Mouse (Mus musculus): ENCODE measurements around the gene Elane.

Elane gene

DNA sequence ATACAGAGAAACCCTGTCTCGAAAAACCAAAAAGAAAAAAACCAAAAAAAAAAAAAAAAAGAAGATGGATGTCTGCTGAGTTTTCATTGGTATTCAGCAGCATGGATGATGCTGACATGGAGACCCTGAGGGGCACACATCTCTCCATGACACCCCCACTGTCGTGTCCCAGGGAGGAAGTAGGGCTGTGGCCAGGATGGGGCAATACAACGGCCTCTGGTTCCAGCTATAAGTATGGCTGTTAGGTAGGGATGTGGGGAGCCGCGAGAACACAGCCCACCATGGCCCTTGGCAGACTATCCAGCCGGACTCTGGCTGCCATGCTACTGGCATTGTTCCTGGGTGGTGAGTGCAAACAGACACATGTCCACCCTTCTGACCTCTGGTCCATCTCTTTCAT lies at the start of gene Elane:
Gene Elane, plus strand, starts transcription at position 194 of the 400 bp plus-strand sequence.
- no peak for DNase-seq (ENCODE audit: low read depth)

DNA sequence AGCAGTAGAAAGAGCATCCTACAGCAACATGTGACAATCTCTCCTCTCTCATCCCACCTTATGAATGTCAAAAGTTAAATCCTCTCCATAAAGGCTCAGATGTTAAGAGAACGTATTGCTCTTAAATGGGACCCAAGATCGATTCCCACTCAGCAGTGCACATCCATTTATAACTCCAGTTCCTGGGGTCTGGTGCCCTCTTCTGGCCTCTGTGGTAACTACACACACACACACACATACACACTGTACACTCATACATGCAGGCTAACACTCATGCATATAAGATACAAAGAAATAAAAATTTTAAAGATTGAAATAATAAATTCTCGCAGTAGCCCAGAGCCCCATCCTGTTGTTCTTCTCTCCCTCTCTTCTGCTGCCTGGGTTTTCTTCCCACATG lies 49.1 kb upstream of the Elane start:
- no peak for DNase-seq (ENCODE audit: low read depth)

DNA sequence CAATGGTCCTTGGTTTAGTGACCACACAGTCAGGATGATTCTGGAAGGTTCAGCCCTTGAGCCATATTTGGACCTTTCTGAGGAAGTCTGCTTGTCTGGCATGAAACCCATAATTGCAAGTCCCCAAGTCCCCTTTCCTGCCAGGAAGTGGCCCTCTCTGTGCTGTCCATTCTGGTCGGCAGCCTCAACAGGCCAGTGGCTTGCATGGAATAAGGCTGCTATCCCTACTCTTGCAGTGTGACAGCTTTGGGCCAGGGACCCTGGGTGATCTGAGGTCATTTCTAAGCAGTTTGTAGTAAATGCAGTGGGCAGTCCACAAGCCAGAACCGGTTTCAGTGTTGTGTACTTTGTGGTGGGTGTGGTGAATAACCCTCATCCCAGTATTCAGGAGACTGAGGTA lies 47.9 kb upstream of the Elane start:
- no peak for DNase-seq (ENCODE audit: low read depth)

DNA sequence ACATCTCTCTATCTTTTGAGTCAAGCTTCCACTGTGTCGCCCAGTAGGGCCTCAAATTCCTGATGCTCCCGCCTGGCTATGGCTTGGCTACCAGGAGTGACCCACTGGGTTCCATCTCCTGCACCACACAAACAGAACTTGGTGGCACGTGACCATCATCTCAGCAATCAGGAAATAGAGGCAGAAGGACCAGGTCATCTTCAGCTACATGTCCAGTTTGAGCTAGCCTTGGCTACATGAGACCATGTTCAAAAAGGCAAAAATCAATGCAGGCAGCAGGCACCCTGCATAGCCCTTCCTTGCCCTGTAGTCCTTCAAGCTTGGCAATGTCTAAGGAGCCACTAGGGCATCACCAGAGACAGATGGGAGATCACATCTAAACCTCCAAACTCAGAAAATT lies 46.0 kb upstream of the Elane start:
- DNase-seq (ENCODE audit: low read depth) = no peak

DNA sequence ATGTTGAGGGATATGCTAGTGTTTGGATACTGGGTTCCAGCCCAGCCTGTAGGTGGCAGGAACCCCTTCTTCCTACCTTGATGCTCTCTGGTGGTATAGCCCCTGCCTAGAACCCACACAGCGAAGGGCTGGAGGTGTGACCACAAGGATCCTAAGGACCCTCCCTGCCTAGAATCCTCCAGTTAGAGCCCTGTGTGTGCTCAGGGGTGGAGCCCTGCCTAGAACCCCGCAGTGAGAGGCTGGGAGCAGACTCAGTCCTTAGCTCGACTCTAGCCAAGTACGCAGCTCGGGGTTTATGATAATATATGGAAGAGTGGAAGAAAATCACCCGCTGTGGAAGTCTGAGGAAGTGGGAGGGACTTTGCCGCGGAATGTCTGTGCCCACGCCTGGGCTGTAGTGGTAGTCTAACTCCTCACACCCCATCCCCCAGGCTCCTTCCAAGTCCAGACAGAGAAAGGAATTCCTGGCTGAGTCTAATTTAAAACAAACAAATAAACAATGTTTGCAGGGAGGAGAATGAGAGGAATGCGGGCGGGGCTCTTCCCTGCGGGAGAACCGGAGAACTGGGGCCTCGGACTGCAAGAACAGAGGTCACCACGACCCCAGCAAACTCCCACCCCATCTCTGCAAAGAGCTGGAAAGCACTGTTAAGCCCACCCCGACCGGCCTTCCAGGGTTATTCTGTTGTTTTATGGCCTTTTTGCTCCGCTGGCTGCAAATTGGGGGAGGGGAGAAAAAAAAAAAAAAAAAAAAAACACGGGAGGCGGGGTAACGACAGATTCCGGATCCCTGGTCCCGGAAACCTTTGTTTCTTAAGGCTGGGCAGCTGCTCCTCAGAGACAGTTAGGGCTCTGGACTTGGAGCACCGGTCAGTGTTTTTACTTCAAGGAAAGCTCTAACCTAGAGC lies 45.1 kb upstream of the Elane start:
- DNase-seq (ENCODE audit: low read depth) = no peak

DNA sequence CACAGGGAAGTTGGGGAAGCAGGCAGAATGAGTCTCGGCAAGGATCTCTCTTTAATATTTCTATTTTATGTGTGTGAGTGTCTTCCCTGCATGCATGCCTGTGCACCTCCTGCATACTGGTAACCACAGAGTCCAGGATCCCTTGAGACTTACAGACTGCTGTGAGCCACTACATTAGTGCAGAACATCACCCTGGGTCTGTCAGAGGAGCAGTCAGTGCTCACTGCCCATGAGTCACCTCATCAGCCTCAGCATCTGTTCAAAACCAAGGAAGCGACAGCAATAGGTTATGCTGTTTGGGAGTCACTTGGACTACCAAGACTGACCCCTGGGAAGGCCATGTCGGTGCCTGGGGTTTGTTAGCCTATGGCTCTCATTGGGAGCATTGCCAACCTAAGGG lies 43.7 kb upstream of the Elane start:
- DNase-seq (ENCODE audit: low read depth) = no peak

DNA sequence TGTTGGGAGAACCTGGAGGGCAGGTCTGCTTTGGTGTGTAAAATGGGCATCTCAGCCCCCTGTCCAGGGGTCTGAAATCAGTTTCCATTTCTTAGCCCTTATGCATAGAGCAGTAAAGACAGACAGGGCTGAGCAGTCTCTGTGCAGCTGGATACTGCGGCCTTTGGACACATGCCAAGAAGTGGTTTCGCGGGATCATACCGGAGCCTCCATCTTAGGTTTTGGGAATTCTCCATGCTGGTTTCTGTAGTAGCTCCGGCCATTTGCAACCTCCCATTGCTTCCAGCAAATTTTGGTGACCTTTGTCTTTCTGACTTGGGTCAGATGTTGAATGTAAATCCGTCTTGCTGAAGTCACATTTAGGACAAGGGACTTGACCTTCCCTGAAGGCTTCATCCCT lies 42.6 kb upstream of the Elane start:
- DNase-seq (ENCODE audit: low read depth) = no peak

DNA sequence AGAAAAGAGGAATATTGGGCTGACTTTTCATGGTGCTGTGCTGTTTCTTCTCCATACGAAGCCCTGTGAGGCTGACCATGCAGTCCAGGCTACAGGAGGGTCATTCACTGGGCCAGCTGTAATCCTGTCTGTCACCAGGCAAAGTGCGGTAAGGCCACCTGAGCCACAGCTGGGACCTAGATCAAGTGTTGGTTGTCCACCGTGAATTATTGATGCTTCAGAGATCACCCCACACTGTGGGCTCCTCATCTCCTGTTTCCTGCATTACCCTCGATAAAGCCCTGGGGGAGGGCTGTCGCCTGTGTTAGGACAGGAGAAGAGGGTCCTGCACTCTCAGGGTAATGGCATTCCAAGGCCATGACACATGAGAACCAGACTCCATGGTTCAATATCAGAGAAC lies 39.5 kb upstream of the Elane start:
- DNase-seq (ENCODE audit: low read depth) = no peak

DNA sequence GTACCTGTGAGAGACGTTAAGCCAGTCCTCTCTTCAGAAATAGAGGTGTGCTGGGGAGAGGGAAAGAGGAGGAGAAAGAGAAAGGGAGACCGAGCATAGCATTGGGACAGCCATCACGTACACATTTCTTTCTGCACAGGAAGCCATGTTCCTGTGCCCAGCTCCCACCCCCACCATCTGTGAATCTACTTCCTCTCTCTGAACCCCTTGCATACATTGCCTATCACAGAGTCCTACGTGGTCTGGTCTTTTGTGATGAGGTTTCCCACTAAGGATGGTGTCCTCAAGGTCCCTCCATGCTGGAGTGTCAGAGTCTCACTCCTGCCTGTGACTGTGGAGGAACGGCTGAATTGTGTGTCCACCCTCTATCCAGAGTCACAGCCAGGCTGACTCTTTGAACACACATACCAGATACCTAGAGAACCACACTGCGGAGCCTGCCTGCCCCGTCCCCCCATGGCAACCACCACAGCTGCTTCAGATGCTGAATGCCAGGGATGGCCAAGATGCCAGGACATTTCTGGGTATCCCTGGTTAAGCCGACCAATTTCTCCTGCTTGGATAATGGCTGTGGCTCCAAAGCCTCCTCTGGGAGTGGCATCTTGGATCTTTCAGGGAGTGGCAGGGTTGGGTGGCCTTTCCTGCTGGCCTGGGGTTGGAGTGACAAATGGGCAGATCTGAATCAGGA lies 36.0 kb upstream of the Elane start:
- no peak for DNase-seq (ENCODE audit: low read depth)

DNA sequence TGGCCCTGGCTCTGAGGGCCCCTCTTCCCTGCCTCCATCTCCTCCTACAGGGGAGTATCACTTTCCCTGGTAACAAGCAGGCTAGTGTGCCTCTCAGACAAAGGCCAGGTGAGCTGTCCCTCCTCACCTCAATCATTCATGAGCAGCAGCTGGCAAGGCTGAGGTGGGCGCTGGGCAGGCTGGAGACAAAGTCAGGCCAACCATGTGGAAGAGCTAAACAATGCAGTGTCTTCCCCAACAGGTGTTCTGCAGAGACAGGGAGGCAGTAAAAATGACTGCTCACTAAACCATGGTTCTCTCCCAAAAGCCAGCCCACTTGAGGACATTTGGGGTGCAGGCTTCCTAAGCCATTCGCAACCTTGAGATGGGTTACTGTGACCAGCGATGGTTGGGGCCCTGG lies 34.4 kb upstream of the Elane start:
- no peak for DNase-seq (ENCODE audit: low read depth)

DNA sequence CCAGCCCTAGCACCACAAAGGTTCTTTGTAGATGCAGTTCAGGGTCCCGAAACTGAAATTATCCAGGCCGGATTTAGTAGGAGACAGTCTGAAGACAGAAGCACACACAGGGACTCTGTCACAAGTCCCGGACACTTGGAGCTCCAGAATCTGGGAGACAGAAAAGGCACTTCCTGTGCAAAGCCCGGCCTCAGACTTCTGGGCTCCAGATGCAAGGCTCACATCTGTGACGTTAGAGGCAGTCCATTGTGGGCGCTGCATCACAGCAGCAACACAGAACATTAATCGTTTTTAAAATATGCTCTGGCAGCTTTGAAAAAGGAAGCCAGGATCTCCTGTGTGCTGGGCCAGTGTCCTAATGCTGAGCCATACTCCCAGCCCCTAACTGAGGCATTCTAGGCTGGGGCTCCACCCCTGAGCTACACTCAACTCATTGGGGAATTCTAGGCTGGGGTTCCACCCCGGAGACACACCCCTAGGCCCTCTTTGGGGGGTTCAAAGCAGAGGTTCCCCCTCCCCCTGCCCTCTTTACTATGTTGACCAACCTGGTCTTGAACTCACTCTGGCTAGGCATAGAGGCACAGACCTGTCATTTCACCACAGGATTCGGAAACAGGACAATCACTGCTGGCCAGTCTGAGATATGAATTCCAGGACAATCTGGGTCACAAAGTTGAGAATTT lies 33.8 kb upstream of the Elane start:
- DNase-seq (ENCODE audit: low read depth) = no peak

DNA sequence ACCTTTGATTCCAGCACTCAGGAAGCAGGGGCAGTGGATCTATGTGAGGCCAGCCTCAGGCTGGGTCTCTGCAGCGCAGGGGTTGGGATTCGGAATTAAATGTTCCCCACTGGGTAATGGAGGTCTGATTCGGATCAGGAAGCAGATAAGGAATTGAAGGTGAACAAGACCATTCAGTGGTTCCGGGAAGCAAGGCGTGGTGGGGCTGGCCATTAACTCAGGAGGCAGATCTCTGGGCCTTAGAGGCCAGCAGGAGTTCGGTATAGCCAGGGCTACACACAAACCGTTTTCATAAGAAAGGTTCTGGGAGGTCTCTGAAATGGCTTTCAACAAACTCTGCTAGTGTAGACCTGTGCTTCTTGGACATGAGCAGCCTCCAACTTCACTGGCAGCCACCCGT lies 33.2 kb upstream of the Elane start:
- DNase-seq (ENCODE audit: low read depth) = no peak

DNA sequence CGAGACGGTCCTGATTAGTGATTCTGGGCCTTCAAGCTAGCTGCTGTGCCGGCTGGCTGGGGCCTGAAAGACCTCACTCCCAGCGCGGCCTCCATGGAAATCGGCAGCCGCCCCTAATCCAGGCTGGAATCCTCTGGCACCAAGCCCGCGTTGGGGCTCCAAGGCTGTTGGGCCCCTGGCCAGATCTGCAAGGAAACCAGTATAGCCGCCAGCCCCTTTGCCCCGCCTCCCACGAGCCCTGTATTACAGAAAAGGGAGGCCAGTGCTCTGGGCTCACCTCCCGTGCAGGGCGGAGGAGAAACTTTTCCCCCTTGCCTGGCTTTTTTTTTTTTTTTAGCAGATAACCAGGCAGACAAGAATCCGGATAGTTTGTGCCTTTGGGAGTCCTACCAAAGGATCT lies 32.7 kb upstream of the Elane start:
- DNase-seq (ENCODE audit: low read depth) = no peak

DNA sequence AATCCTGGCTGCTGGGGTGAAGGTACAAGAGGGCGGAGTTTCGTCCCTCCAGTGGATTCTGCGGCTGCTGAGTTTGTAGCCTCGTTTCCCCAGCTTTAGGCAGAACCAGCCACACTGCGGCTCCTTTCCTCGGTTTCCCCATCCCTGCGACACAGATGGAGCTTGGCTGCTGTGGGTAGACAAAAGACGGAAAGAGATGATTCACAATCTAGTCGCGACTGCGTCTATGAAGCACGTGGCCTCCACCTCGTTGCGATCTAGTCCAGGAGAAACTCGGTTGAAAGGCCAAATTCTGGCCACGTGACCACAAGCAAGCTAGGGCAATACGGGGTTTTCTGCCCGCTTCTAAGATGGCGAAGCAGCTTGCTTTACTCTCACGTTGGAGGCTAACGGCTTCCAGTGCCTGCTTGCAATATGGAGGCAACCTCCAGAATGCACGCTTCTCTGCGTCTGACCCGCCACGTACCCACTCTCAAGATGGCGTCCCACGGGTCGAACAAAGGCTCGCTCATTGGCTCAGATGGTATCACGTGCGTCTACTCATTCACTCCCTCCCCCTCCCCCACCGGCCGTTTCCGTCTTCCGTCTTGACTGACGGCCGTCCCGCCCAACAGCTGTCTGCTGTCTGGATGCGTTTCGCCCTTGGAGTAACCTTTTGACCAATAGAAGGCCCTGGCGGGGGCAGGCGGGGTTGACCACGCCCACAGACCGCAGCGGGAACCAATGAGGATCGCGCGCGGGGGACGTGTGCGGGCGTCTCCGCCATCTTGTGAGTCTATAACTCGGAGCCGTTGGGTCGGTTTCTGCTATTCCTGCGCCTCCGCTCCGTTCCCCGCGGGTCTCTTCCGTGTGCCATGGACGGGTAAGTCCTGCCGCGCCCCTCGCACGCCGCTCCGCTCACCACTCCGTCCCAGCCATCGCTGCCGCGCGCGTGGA lies 31.9 kb upstream of the Elane start, which contains the start of gene Ptbp1:
Gene Ptbp1, plus strand, starts transcription at position 568 of the 936 bp plus-strand sequence.
- DNase-seq (ENCODE audit: low read depth) = peak; percentile 100

DNA sequence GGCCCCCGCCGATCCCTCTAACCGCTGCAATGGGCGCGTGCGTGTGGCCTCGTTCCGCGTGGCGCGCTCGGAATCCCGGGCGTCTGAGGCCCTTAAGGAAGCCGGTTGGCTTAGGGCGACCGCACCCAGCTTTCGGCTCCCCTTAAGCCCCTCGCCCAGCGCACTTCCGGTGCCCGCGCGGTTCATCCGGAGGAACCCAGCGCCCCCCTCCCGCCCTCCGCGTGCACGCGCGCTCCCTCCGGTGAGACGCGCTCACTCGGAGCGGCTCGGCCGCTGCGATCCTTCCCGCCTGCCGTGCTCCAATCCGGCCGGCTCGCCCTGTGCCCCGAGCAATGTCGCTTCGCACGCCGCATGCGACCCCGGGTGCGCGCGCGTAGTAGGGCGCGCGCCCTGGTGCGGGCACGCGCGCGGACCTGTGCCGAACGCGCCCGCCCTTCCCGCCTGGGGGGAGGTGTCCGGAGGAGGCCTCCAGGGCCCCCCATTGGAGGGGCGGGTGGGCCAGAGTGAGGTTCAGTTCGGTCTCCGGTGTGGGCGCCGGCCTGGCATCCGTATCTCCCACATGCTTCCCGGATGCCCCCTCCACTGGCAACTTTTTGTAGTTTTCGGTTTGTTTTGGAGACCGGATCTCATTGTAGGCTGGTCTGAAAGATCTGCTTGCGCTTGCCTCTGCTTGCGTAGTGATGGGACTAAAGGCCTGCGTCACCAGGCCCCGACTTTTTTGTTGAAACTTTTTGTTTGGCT lies 31.1 kb upstream of the Elane start:
- DNase-seq (ENCODE audit: low read depth) = no peak

DNA sequence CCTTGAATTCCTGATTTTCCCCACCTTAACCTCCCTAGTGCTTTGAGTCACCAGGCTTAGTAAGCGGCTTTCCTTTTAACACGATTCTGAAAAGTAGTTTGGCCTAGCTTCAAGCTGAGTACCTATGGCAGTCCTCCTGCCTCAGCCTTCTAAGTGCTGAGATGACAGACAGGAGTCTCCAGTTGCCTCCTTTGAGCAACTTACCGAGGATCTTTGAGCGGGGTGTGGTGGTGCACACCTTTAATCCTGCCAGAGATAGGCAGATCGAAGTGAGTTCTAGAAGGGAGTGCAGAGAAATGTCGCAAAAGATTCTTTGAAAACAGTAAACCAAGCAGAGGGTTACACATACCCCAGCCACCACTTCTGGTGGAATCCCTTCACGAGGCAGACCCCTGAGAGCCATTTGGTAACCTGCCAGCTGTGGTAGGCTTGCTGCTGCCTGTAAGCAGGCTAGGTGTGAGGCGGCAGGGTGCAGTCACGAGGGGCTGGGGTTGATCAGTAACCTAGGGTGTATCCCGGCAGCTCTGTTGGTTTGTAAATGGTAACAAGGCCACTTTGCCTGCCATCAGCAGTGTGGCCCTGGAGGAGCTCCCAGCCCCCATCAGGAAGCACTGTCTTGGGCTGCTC lies 30.4 kb upstream of the Elane start:
- DNase-seq (ENCODE audit: low read depth) = no peak

DNA sequence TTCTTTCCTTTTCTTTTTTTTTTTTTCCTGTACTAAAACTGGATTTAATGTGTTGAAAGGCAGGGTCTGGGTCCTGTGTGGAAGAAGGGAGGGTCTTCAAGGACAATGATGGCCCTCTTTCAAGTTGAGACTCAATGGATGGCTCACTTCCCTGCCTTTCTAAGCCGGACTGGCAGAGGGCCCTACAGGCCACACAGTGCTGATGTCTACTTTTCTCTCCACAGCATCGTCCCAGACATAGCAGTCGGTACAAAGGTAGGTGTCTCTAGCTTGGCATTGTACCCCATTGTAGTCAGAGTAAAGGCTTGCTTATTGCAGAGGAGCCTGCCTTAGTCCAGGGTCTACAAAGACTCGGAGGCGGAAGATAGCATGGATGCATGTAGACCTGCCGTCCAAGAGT lies 29.8 kb upstream of the Elane start:
- DNase-seq (ENCODE audit: low read depth) = no peak

DNA sequence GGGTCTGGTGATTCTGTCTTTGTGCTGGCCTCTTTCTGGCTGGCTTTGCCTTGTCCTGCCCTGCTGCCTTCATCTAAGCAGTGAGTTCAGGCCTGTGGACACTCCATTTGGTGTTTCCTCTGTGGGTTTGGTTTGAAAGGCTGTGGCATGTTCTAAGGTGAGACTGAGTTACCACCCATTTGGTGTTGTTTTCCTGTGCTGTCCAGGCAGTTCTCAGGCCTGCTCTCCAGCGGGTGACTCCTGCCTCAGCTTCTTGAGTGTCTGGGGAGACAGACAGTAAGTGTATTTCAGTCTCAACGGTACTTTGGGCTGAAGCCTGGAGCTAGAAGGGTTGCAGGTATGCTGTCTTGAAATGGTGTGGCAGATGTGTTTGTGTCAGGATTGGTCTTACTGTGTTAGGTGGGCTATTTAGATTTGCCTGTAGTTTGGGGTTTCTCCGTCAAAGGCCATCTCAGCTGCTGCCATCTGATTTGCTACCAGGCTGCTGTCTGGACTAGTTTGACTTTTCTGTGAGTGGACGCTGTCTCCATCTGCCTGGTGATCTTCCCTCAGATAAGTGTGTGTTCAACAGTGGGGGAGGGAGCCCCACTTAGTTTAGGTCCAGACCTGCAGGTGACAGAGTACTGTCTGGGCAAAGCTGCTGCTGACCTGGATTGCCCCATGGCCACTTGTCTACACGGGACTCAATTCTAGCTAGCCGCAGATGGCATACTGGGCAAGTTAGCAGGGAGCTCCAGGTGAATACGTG lies 29.2 kb upstream of the Elane start:
- no peak for DNase-seq (ENCODE audit: low read depth)

DNA sequence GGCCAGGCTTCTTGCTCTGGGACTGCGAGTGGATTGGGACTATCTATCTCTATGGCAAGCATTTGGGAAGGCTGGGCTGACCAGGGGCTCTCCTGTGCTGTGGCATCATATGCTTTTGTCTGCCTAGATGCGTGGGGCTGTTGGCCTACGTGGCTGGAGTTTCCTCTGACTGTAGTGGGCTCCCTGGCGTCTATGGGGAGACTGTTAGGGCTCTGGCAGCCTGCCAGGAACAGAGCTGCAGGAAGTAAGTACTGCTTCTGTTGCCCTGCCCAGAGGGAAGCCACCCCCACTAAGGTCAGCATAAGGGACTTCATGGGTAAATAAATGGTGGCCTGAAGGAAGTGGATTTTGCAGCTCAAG lies 28.6 kb upstream of the Elane start:
- DNase-seq (ENCODE audit: low read depth) = no peak

DNA sequence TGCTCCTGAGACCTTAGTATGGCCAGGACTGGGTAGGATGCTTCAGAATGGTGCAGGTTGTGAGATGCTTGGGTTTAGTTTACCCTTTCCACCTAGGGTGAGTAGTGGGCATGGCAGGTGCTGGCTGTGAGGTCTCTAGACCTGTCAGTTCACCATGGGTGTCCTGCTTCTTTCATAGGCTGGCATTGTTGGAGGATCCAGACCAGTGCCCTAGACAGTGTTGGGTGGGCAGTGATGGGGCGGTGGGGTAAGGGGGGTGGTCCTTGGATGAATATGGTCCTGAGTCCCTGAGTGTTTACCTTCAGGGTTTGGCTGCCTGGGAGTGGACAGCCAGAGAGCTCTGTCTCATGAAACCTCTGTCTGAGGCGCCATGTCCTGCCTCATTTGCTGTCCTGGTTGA lies 28.2 kb upstream of the Elane start:
- DNase-seq (ENCODE audit: low read depth) = no peak

Data from c-Kit-positive CD71-negative TER-119-negative erythroid progenitor cells, embryonic 14.5 days (primary cell).